Mouse (Mus musculus): ENCODE measurements at regions not wholly inside any gene's neighbourhood (a gene's known extent, or its start where the extent isn't known, plus 50 kb on each side); places are given as distances from the start of the nearest gene placed in this dataset.
"Not testable (repeated sequence)": the region's sequence is repeated elsewhere in the genome, so short reads cannot be mapped to it uniquely, and the experiment has no call there.

GRCm38 (mm10) chr14:53505389-53505788 lies 748.5 kb downstream of the Dad1 start:
- not testable (repeated sequence) for H3K4me2 ChIP-seq; H3K27ac ChIP-seq; H3K36me3 ChIP-seq (replicated peaks); H3K4me1 ChIP-seq; H3K27me3 ChIP-seq; H3K9ac ChIP-seq; H3K9me3 ChIP-seq; H3K4me3 ChIP-seq (replicated peaks); ATAC-seq (ENCODE audit: low FRiP score)
- 71% methylated on average over 1 of the region's 2 CpGs for WGBS

GRCm38 (mm10) chr14:53488383-53488782 lies 765.5 kb downstream of the Dad1 start:
- H3K4me3 ChIP-seq (replicated peaks); H3K4me2 ChIP-seq; H3K4me1 ChIP-seq; ATAC-seq (ENCODE audit: low FRiP score); H3K9ac ChIP-seq; H3K36me3 ChIP-seq (replicated peaks); H3K27me3 ChIP-seq; H3K9me3 ChIP-seq; H3K27ac ChIP-seq: not testable (repeated sequence)
- 98% methylated on average over 8 of the region's 9 CpGs for WGBS

- not testable (repeated sequence) for ATAC-seq (ENCODE audit: low FRiP score); H3K4me2 ChIP-seq; H3K9ac ChIP-seq; H3K27me3 ChIP-seq; H3K4me1 ChIP-seq; H3K9me3 ChIP-seq; H3K4me3 ChIP-seq (replicated peaks); H3K36me3 ChIP-seq (replicated peaks); H3K27ac ChIP-seq
- WGBS = 31% methylated on average over 5 of the region's 5 CpGs
Measured at GRCm38 (mm10) chr14:53487611-53488010, 766.3 kb downstream of the Dad1 start.

- H3K9ac ChIP-seq; H3K4me2 ChIP-seq; H3K4me1 ChIP-seq; H3K9me3 ChIP-seq; H3K36me3 ChIP-seq (replicated peaks); H3K4me3 ChIP-seq (replicated peaks); H3K27ac ChIP-seq; ATAC-seq (ENCODE audit: low FRiP score); H3K27me3 ChIP-seq: not testable (repeated sequence)
- WGBS = 90% methylated on average over 7 of the region's 7 CpGs
Measured at GRCm38 (mm10) chr14:53474170-53474569, 779.7 kb downstream of the Dad1 start.

GRCm38 (mm10) chr14:53460790-53461189 lies 793.1 kb downstream of the Dad1 start:
- ATAC-seq (ENCODE audit: low FRiP score); H3K27ac ChIP-seq; H3K4me1 ChIP-seq; H3K9ac ChIP-seq; H3K4me3 ChIP-seq (replicated peaks); H3K36me3 ChIP-seq (replicated peaks); H3K9me3 ChIP-seq; H3K4me2 ChIP-seq; H3K27me3 ChIP-seq: not testable (repeated sequence)

GRCm38 (mm10) chr14:53454001-53454400 lies 799.9 kb downstream of the Dad1 start:
- Histone ChIP-seq H3K36me3 (replicated peaks) (no peaks in the 10 kb centered on the region), H3K4me2 (no peak overlapping the region), H3K9me3 (no peaks in the 10 kb centered on the region), H3K9ac (no peak overlapping the region), H3K4me3 (replicated peaks) (no peak overlapping the region), H3K4me1 (no peaks in the 10 kb centered on the region), H3K27ac (no peak overlapping the region), H3K27me3 (no peaks in the 10 kb centered on the region)
- WGBS = 91% methylated on average over 1 of the region's 1 CpGs
- no peak for ATAC-seq (ENCODE audit: low FRiP score)

GRCm38 (mm10) chr14:53439643-53440042 lies 814.3 kb downstream of the Dad1 start:
- not testable (repeated sequence) for ATAC-seq (ENCODE audit: low FRiP score); H3K4me1 ChIP-seq; H3K36me3 ChIP-seq (replicated peaks); H3K9me3 ChIP-seq; H3K9ac ChIP-seq; H3K4me3 ChIP-seq (replicated peaks); H3K27me3 ChIP-seq; H3K4me2 ChIP-seq; H3K27ac ChIP-seq

- ATAC-seq (ENCODE audit: low FRiP score); H3K27ac ChIP-seq; H3K4me2 ChIP-seq; H3K4me3 ChIP-seq (replicated peaks); H3K36me3 ChIP-seq (replicated peaks); H3K4me1 ChIP-seq; H3K9ac ChIP-seq; H3K9me3 ChIP-seq; H3K27me3 ChIP-seq: not testable (repeated sequence)
- WGBS = 85% methylated on average over 2 of the region's 3 CpGs
Measured at GRCm38 (mm10) chr14:53430130-53430529, 823.8 kb downstream of the Dad1 start.

- not testable (repeated sequence) for H3K9ac ChIP-seq; H3K4me2 ChIP-seq; H3K27me3 ChIP-seq; ATAC-seq (ENCODE audit: low FRiP score); H3K4me1 ChIP-seq; H3K36me3 ChIP-seq (replicated peaks); H3K4me3 ChIP-seq (replicated peaks); H3K27ac ChIP-seq; H3K9me3 ChIP-seq
- 81% methylated on average over 1 of the region's 1 CpGs for WGBS
Measured at GRCm38 (mm10) chr14:53428447-53428846, 825.5 kb downstream of the Dad1 start.

GRCm38 (mm10) chr14:53427636-53428035 lies 826.3 kb downstream of the Dad1 start:
- not testable (repeated sequence) for H3K36me3 ChIP-seq (replicated peaks); H3K4me1 ChIP-seq; H3K4me2 ChIP-seq; H3K9ac ChIP-seq; H3K27ac ChIP-seq; H3K9me3 ChIP-seq; H3K4me3 ChIP-seq (replicated peaks); H3K27me3 ChIP-seq; ATAC-seq (ENCODE audit: low FRiP score)
- WGBS = 84% methylated on average over 10 of the region's 10 CpGs

- H3K36me3 ChIP-seq (replicated peaks); H3K4me2 ChIP-seq: not testable (repeated sequence)
Measured at GRCm38 (mm10) chr14:53416955-53417354, 836.9 kb downstream of the Dad1 start.

GRCm38 (mm10) chr14:53407500-53408227 lies 846.2 kb downstream of the Dad1 start:
- H3K36me3 ChIP-seq (replicated peaks); H3K9me3 ChIP-seq; H3K27me3 ChIP-seq; ATAC-seq (ENCODE audit: low FRiP score); H3K27ac ChIP-seq; H3K4me1 ChIP-seq; H3K4me3 ChIP-seq (replicated peaks); H3K4me2 ChIP-seq; H3K9ac ChIP-seq: not testable (repeated sequence)
- WGBS = 92% methylated on average over 2 of the region's 5 CpGs

More at GRCm38 (mm10) chr14:53416955-53417354, 836.9 kb downstream of the Dad1 start:
- H3K27me3 ChIP-seq; H3K4me1 ChIP-seq; H3K4me3 ChIP-seq (replicated peaks); H3K27ac ChIP-seq; ATAC-seq (ENCODE audit: low FRiP score); H3K9ac ChIP-seq; H3K9me3 ChIP-seq: not testable (repeated sequence)
- WGBS = 67% methylated on average over 1 of the region's 2 CpGs

GRCm38 (mm10) chr14:53390307-53390706 lies 863.6 kb downstream of the Dad1 start:
- not testable (repeated sequence) for ATAC-seq (ENCODE audit: low FRiP score); H3K36me3 ChIP-seq (replicated peaks); H3K9me3 ChIP-seq; H3K27ac ChIP-seq; H3K4me3 ChIP-seq (replicated peaks); H3K9ac ChIP-seq; H3K4me1 ChIP-seq; H3K27me3 ChIP-seq; H3K4me2 ChIP-seq
- WGBS = no CpG with 5 or more reads among the region's 1 CpGs
